Mouse (Mus musculus) kidney, adult 11 months (tissue): ENCODE measurements around the gene Ptpn4.

ENCODE experiments used
- DNase-seq: peaks from one replicate; pipeline ENCODE4 v3.0.0; 2022

Gene Ptpn4

DNA sequence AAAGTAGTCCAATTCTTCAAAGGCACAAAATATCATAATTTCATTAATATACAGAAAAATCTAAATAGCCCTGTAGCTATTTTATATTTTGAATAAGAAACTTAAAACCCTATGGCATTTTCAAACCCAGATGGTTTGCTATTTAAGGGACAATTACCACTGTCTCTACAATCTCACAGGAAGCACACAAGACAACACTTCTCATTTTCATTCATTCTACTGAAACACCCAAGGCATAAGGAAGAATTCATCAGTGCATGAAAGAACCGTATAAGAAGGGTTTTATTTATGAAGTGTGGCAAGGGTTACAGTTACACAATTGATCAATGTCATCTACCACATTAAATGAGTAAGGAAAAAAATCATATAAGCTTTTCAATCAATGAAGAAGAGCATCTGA, 32.8 kb downstream of the Ptpn4 start:
- DNase-seq, result no peak

GRCm38 (mm10) chr1:119795174-119795573, 42.2 kb downstream of the Ptpn4 start:
- no peak for DNase-seq

DNA sequence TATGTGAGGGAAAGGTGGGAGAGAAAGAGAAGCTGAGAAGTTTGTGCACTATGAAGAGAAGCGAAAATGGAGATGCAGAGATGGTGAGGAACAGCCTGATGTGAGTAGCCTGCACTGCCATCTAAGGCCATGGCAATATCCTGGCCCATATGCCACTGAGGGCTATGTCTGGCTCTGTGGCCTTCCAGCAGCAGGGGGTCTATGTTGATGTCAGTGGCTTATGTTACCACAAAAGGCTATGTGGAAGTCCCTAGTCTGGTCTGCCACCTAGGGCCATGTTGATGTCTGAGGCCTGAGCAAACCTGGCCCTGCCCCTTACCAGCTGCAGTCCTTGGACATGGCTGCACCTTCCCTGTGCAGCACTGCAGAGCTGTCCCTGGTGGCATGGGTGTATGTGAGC, 43.1 kb downstream of the Ptpn4 start:
- DNase-seq, result no peak

GRCm38 (mm10) chr1:119790616-119791015, 46.8 kb downstream of the Ptpn4 start:
- no peak for DNase-seq

DNA sequence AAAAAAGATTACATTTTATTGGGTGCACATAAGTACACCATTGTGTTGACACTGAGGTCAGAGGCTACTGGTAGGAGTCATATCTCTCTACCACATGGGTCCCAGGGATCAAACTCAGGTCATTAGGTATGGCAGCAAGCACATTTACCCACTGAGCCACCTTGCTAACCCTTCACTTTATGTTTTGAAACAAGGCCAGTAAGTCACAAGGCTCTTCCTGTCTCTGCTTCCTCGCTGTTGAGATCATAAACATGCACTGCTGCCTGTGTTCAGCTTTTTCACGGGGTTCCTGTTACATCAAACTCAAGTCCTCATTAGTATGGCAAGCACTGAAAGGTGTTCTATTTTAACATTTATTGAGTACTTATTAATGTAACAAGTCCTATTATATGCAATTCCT, 61.5 kb downstream of the Ptpn4 start:
- no peak for DNase-seq

DNA sequence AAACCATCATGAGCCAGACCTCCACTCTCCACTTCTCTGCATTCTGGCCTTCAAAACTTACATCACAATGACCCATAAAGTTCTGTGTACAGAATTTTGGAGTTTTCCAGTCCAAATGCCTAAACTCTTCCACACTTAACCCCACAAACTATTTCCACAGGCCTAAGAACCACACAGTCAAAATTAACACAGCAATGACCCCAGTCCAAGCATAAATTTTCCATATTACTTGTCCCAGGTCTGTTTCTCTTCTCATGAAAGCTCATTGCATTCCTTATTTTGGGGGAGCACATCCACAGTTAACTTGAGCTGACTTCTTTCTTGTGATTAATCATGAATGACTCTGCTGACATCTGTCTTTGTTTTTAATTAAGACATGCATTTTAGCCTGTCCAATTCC, 101.7 kb downstream of the Ptpn4 start:
- no peak for DNase-seq

DNA sequence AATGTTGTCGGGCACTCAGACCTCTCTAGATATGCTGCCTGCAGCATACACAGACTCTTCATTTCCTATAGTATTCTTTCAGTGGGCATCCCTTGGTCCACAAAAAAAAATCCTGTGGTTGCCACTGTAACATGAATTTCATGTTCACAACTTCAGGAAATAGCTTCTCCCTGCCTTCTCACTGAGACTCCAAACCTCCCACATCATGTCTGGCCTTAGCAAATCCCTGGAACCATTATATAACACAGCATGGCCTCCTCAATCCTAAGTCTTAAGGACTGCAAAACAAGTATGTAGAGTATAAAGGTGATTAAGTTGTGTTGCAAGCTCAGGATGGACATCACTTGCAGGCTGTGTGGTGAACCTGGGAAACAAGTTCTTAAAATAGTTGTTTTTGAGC, 102.6 kb downstream of the Ptpn4 start:
- no peak for DNase-seq

GRCm38 (mm10) chr1:119731166-119731565, 106.2 kb downstream of the Ptpn4 start:
- no peak for DNase-seq

GRCm38 (mm10) chr1:119713017-119713416, 124.4 kb downstream of the Ptpn4 start:
- no peak for DNase-seq

DNA sequence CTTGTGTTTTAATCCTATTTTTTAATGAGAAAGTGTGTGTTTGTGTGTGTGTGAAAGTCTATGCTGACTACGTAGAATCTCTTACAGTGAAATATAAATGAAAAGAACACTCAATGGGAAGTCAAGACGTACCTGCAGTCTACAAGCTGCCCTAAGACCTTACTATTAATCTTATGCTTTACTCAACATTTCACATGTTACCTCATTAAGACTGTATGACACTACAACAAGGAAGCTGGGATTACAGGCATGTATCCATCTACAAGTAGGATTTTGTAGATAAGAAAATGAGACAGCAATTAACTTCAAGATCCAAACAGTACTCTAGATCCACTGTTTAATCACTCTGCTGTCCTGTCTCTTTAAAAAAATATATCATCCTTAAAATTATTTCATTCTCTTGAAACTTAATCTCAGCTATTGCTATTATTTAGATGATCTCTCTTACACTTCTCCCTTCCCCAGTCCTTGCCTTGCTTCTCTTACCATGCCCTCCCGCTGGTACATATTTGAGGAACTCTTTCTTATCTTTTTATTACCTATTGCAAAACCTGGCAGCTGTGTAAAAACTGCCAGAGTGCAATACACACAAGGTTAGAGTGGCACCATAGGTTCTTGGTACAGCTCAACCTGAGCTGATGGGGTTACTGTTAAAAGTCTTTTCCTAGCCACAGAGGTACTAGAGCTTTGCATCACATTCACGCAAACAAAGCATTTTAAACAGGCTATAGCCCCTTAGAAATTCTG, 130.8 kb downstream of the Ptpn4 start:
- no peak for DNase-seq

DNA sequence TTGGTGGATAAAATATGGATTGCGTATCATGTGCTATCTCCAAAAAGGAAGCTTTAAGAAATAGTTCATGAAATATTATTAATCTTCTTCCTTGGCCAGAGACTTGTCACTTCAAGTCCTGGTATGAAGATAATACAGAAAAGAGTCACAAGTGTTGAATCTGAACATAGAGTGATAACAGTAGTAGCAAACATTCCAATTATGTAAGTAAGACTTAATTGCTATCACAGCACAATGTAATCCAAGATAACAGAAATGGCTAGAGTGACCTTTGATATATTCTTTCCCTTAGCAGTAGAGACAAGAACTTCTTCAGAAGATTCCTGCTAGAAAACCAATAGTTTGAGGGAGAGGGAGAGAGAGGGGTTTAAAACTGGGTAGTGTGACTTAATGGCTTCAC, 140.6 kb downstream of the Ptpn4 start:
- no peak for DNase-seq

DNA sequence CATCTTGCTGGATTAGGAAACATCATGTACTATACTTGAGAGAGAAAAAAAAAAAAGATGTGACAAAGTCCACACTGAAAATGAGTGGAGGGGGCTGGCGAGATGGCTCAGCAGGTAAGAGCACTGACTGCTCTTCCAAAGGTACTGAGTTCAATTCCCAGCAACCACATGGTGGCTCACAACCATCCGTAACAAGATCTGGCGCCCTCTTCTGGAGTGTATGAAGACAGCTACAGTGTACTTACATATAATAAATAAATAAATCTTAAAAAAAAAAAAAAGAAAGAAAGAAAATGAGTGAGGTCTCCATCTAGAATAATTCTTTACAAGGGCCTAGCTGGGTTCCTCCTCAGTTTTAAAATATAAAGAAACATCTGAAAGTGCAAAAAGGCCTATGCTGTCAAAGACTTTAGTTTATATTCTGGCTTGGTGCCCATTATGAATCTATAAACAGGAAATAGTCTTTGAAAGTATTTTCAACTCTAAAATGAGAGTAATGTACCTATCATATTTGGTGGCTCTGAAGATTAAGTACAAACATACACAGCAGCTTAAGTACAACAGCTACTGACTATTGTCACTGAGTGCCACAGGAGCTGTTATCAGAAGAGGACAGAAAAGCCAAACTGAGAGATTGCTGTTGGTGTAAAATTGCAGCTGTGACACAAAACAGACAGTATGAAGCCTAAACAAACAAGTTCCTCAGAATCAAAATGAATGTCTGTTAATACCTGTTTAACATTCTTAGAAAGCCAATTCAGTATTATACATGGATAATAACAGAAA, 151.4 kb downstream of the Ptpn4 start:
- no peak for DNase-seq

DNA sequence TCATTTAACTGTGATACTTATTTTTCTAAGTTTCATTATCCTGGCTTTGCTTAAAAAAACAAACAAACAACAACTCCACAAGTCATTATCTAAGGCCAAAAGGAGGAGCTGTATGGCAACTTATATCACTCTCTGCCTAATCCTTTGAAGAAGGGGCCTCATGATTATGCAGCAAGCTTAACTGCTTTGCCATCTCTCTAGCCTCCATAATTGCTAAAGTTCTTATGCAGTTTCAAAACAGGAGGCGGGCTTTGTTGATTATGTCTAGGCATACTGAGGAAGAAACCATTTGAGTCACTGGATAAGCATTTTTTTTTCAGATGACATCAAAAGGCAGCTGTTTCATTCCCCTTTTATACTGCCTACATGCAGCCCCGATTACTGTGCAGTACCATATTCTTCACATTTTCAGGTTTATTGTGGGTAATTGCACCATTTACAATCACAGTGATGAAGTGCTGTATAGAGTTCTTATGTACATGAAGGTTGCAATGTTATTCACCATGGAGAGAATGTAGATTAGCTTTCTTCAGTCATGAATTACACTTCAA, 155.7 kb downstream of the Ptpn4 start:
- DNase-seq, result no peak

DNA sequence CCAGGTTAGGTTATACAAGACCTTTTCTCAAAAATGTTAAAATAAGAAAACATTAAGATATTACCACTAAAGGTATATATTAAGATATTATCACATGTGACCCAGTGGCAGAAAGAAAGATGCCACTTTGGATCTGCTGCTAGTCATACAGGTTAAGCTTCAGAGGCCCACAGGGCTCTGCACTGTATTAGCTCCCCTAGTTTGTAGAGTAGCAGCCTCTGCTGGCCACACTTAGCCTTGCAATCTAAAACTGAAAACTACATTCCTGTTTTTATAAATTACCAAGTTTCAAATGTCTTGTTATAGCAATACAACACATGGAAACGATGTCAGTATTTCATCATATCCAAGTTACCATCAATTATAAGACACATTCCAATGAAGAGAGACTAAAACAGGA, 162.4 kb downstream of the Ptpn4 start:
- DNase-seq, result no peak

GRCm38 (mm10) chr1:119666904-119667303, 170.5 kb downstream of the Ptpn4 start:
- DNase-seq, result no peak

GRCm38 (mm10) chr1:119654307-119654706, 183.1 kb downstream of the Ptpn4 start:
- DNase-seq, result no peak

GRCm38 (mm10) chr1:119650386-119650785, 187.0 kb downstream of the Ptpn4 start:
- no peak for DNase-seq

DNA sequence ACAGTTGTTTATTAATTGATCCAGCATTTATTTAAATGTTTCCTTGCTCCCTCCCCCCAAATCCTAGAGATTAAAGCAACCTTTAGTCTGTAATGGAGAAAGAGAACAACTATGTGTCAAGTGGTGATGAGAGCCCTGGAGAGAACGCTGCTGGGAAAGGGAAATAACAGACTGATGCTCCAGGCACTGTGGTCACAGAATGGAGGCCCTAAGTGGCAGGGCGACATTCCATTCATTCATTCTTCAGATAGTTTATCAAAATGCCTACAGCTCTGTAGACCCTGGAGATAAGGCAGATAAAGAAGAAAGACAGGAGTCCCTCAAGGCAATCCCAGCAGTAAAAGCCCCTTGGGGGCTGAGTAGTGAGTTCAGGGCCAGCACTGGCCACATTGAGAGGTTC, 187.8 kb downstream of the Ptpn4 start:
- no peak for DNase-seq

DNA sequence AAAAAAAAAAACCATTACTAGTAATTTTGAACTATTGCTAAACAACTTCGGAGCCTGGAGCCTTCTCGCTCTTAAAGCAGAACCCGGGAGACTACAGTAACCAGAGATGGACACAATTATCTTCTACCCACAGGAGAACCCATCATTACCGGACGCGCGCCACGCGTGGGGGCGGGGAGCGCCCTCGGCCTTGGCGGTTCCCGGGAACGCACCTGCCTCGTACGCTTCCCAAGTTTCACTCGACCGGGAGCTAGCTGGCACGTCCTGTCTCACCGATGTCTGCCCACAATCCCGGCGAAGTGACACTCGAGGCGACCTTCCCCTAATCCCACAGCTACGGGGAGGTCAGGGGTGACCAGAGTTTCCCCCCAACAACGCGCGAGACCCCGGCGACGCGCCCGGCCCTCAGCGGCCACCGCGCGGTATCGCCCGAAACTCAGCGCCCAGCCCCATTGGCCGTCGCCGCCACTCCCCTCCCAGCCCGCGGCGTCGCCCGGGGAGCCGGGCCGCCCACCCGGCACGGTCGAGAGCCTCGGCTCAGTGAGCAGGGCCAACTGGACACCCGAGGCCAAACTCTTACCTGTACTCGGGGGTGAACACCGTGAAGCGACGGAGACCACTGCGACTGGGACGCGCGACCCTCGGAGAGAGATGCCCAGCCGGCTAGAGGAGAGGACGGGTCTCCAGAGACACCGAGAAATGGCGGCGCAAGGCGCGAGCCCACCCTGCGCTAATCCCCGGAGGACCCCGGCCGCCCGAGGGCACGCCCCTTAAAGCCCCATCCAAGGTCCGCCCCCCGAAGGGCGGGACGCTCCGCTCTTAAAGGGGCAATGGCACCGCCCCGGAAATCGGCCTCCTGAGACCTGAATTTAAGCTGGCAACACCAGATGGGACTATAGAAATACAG, 189.0 kb downstream of the Ptpn4 start, which contains the start of gene Epb41l5:
Gene Epb41l5 (minus strand): TSS at position 796 of the 907 bp plus-strand sequence.
- DNase-seq, result peak; percentile 90

- DNase-seq, result peak; percentile 43
Observed at GRCm38 (mm10) chr1:119646356-119646755, 191.1 kb downstream of the Ptpn4 start.

DNA sequence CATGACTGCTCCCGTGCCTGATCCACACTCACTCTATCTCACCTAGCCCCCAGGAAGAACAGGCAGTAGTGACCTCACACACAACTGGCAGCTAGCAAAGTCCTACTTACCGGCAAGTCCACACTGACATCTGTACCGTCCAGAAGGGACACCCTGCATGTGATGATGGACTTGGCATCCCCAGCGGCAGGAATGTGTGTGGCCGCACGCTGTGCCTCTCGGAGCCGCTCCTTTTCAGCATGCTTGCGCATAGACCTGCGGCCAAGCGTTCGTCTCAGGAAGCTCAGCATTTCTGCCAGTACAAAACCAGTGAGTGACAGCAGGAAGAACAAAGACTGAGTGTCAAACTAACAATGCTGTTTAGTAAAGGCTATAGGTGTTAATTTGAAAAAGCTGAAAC, 195.0 kb downstream of the Ptpn4 start:
- DNase-seq, result peak; percentile 74

- DNase-seq, result no peak
Observed at GRCm38 (mm10) chr1:119641090-119641812, 196.2 kb downstream of the Ptpn4 start.
